Mouse (Mus musculus) neural tube, embryonic 13.5 days (tissue): ENCODE measurements around the gene Srsf10. TPM values are rescaled to one million over a fixed set of nuclear protein-coding genes. Genes with fewer than 3 reads are reported as not detected.
A peak's percentile ranks its signal among the peaks of the same experiment; 100 is the strongest.

ENCODE experiments used
- ATAC-seq: fragments of 200-750 bp; cut with Nextera tagmentation; 2 replicates; pipeline ENCODE4 v1.8.0; 2017; ENCODE audit warnings: low read depth, mild to moderate bottlenecking, moderate TSS enrichment, moderate library complexity
- H3K27ac ChIP-seq: fragments of 300-500 bp; sonication (generic); replicated peaks from 2 replicates; pipeline ENCODE4 v1.5.1; 2015; ENCODE audit warnings: moderate library complexity, mild to moderate bottlenecking, inconsistent platforms
- H3K27me3 ChIP-seq: fragments of 300-500 bp; sonication (generic); 2 replicates; pipeline ENCODE4 v1.6.1; 2015; ENCODE audit warnings: mild to moderate bottlenecking, inconsistent platforms
- H3K36me3 ChIP-seq: fragments of 300-500 bp; sonication (generic); 2 replicates; pipeline ENCODE4 v1.6.1; 2015; ENCODE audit warnings: mild to moderate bottlenecking, inconsistent platforms
- H3K4me1 ChIP-seq: fragments of 300-500 bp; sonication (generic); replicated peaks from 2 replicates; pipeline ENCODE4 v1.6.1; 2015; ENCODE audit warnings: inconsistent platforms
- H3K4me2 ChIP-seq: fragments of 300-500 bp; sonication (generic); 2 replicates; pipeline ENCODE4 v1.6.1; 2015; ENCODE audit warnings: inconsistent platforms, mild to moderate bottlenecking, moderate library complexity
- H3K4me3 ChIP-seq: fragments of 300-500 bp; sonication (generic); 2 replicates; pipeline ENCODE4 v1.5.1; 2015; ENCODE audit warnings: mild to moderate bottlenecking, inconsistent platforms
- H3K9ac ChIP-seq: fragments of 300-500 bp; sonication (generic); 2 replicates; pipeline ENCODE4 v1.6.1; 2015; ENCODE audit warnings: moderate library complexity, mild to moderate bottlenecking, inconsistent platforms
- H3K9me3 ChIP-seq: fragments of 300-500 bp; sonication (generic); 2 replicates; pipeline ENCODE4 v1.6.1; 2016; ENCODE audit warnings: inconsistent platforms
- WGBS: fragments of 180-500 bp; shearing (Covaris S2); methylation state at CpG from one replicate; pipeline ENCODE4 v1.1.7; 2015; 5-methylcytosine and 5-hydroxymethylcytosine counted together
- polyA plus RNA-seq: library from polyadenylated mRNA; unstranded; fragments of >200 nt; fragmentation: Nextera tagmentation; extraction: Ambion mirVana; gene quantifications from 2 replicates; pipeline ENCODE4 v1.2.1, GENCODE M21; 2015

Gene Srsf10
- polyA plus RNA-seq, 1 experiment from 2014 or later, result 198 TPM

GRCm38 (mm10) chr4:135857597-135858186, 2.1 kb downstream of the Srsf10 start:
- WGBS, result 10% methylated on average over 7 of the region's 7 CpGs
- ATAC-seq, result no peak
- Histone ChIP-seq H3K9ac (peak overlapping the region; percentile 97), H3K36me3 (peaks cover 9% of the 10 kb centered on the region), H3K9me3 (no peaks in the 10 kb centered on the region), H3K4me3 (peak overlapping the region; percentile 92), H3K27ac (no peak overlapping the region), H3K4me1 (peaks cover 52% of the 10 kb centered on the region), H3K27me3 (no peaks in the 10 kb centered on the region), H3K4me2 (peak overlapping the region; percentile 74)

GRCm38 (mm10) chr4:135868996-135869395, 13.4 kb downstream of the Srsf10 start:
- Histone ChIP-seq H3K36me3 (peaks cover 15% of the 10 kb centered on the region; the same call in 1 of the 2 replicates), H3K27ac (no peak overlapping the region), H3K9ac (no peak overlapping the region), H3K4me2 (no peak overlapping the region), H3K9me3 (no peaks in the 10 kb centered on the region), H3K4me3 (no peak overlapping the region), H3K27me3 (no peaks in the 10 kb centered on the region), H3K4me1 (peaks cover 26% of the 10 kb centered on the region)
- ATAC-seq, result no peak
- 73% methylated on average over 2 of the region's 2 CpGs for WGBS

- H3K9ac ChIP-seq, result peak overlapping the region; percentile 55; the same call in 1 of the 2 replicates
- H3K4me3 ChIP-seq, result peak overlapping the region; percentile 9; the same call in 1 of the 2 replicates
- peak overlapping the region; percentile 87 for H3K4me2 ChIP-seq
These were observed 14.9 kb downstream of the Srsf10 start for GRCm38 (mm10) chr4:135870227-135871023.

GRCm38 (mm10) chr4:135872015-135872414, 16.5 kb downstream of the Srsf10 start:
- H3K4me3 ChIP-seq, result peak overlapping the region; percentile 58
- no peak for ATAC-seq
- H3K4me1 ChIP-seq, result peaks cover 56% of the 10 kb centered on the region
- H3K27me3 ChIP-seq, result no peaks in the 10 kb centered on the region
- H3K9ac ChIP-seq, result peak overlapping the region; percentile 92
- H3K9me3 ChIP-seq, result no peaks in the 10 kb centered on the region
- peak overlapping the region; percentile 97; the same call in 1 of the 2 replicates for H3K27ac ChIP-seq
- WGBS, result 57% methylated on average over 3 of the region's 3 CpGs
- H3K36me3 ChIP-seq, result peaks cover 15% of the 10 kb centered on the region; the same call in 1 of the 2 replicates
- H3K4me2 ChIP-seq, result peak overlapping the region; percentile 87

More at GRCm38 (mm10) chr4:135870227-135871023, 14.9 kb downstream of the Srsf10 start:
- Histone ChIP-seq H3K9me3 (no peaks in the 10 kb centered on the region), H3K27ac (peak overlapping the region; percentile 23; the same call in 1 of the 2 replicates), H3K4me1 (peaks cover 40% of the 10 kb centered on the region), H3K36me3 (peaks cover 15% of the 10 kb centered on the region; the same call in 1 of the 2 replicates), H3K27me3 (no peaks in the 10 kb centered on the region)
- no peak for ATAC-seq
- 35% methylated on average over 2 of the region's 2 CpGs for WGBS

- peak overlapping the region; percentile 58 for H3K4me3 ChIP-seq
- no peaks in the 10 kb centered on the region for H3K27me3 ChIP-seq
- ATAC-seq, result no peak
- peak overlapping the region; percentile 87 for H3K4me2 ChIP-seq
- 9% methylated on average over 17 of the region's 17 CpGs for WGBS
- peak overlapping the region; percentile 97 for H3K27ac ChIP-seq
- peak overlapping the region; percentile 92 for H3K9ac ChIP-seq
- H3K4me1 ChIP-seq, result peaks cover 57% of the 10 kb centered on the region
- H3K9me3 ChIP-seq, result no peaks in the 10 kb centered on the region
- peaks cover 15% of the 10 kb centered on the region; the same call in 1 of the 2 replicates for H3K36me3 ChIP-seq
These were observed 17.2 kb downstream of the Srsf10 start for GRCm38 (mm10) chr4:135872589-135873391.

- under 1% methylated on average over 47 of the region's 60 CpGs for WGBS
- peaks cover 57% of the 10 kb centered on the region for H3K4me1 ChIP-seq
- ATAC-seq, result peak; percentile 95
These were observed 18.1 kb downstream of the Srsf10 start, which contains the start of gene Pnrc2 for GRCm38 (mm10) chr4:135873526-135874202. TSS of gene Pnrc2 (minus strand) at chr4:135873850.

GRCm38 (mm10) chr4:135874564-135875535, 19.3 kb downstream of the Srsf10 start:
- Histone ChIP-seq H3K9me3 (no peaks in the 10 kb centered on the region), H3K4me2 (peak overlapping the region; percentile 87), H3K27me3 (no peaks in the 10 kb centered on the region), H3K27ac (peak overlapping the region; percentile 97), H3K9ac (peak overlapping the region; percentile 92), H3K4me3 (no peak overlapping the region), H3K36me3 (peaks cover 11% of the 10 kb centered on the region; the same call in 1 of the 2 replicates), H3K4me1 (peaks cover 57% of the 10 kb centered on the region)
- ATAC-seq, result no peak
- 83% methylated on average over 10 of the region's 10 CpGs for WGBS

More at GRCm38 (mm10) chr4:135873526-135874202, 18.1 kb downstream of the Srsf10 start, which contains the start of gene Pnrc2:
- Histone ChIP-seq H3K9me3 (no peaks in the 10 kb centered on the region), H3K36me3 (peaks cover 15% of the 10 kb centered on the region; the same call in 1 of the 2 replicates), H3K4me3 (peak within 1 kb of the TSS; percentile 58), H3K4me2 (peak within 1 kb of the TSS; percentile 87), H3K27ac (peak within 1 kb of the TSS; percentile 97), H3K27me3 (no peaks in the 10 kb centered on the region), H3K9ac (peak within 1 kb of the TSS; percentile 92)

GRCm38 (mm10) chr4:135875546-135875945, 20.0 kb downstream of the Srsf10 start:
- no peaks in the 10 kb centered on the region for H3K9me3 ChIP-seq
- H3K27me3 ChIP-seq, result no peaks in the 10 kb centered on the region
- 31% methylated on average over 7 of the region's 7 CpGs for WGBS
- no peak for ATAC-seq
- H3K36me3 ChIP-seq, result peaks cover 11% of the 10 kb centered on the region; the same call in 1 of the 2 replicates
- H3K9ac ChIP-seq, result no peak overlapping the region
- peaks cover 54% of the 10 kb centered on the region for H3K4me1 ChIP-seq
- H3K4me3 ChIP-seq, result no peak overlapping the region
- no peak overlapping the region for H3K4me2 ChIP-seq
- H3K27ac ChIP-seq, result peak overlapping the region; percentile 97; the same call in 1 of the 2 replicates

- Histone ChIP-seq H3K9me3 (no peaks in the 10 kb centered on the region), H3K36me3 (peaks cover 11% of the 10 kb centered on the region; the same call in 1 of the 2 replicates), H3K4me3 (peak overlapping the region; percentile 13), H3K9ac (no peak overlapping the region), H3K27ac (peak overlapping the region; percentile 61), H3K4me1 (peaks cover 49% of the 10 kb centered on the region), H3K27me3 (no peaks in the 10 kb centered on the region), H3K4me2 (peak overlapping the region; percentile 53)
- no peak for ATAC-seq
- WGBS, result 6% methylated on average over 9 of the region's 9 CpGs
These were observed 20.5 kb downstream of the Srsf10 start for GRCm38 (mm10) chr4:135875991-135876582.

GRCm38 (mm10) chr4:135876583-135877020, 21.1 kb downstream of the Srsf10 start:
- Histone ChIP-seq H3K27me3 (no peaks in the 10 kb centered on the region), H3K4me3 (peak overlapping the region; percentile 13), H3K27ac (peak overlapping the region; percentile 61), H3K4me1 (peaks cover 45% of the 10 kb centered on the region), H3K36me3 (peaks cover 8% of the 10 kb centered on the region; the same call in 1 of the 2 replicates), H3K9me3 (no peaks in the 10 kb centered on the region), H3K4me2 (peak overlapping the region; percentile 53), H3K9ac (peak overlapping the region; percentile 58)
- 1% methylated on average over 16 of the region's 16 CpGs for WGBS
- no peak for ATAC-seq
